Mouse (Mus musculus): ENCODE results near the gene Sun5.
"Not testable (repeated sequence)": the region's sequence is repeated elsewhere in the genome, so short reads cannot be mapped to it uniquely, and the experiment has no call there.

Gene Sun5

GRCm38 (mm10) chr2:153870984-153871383 lies at the start of gene Sun5:
TSS of gene Sun5 (minus strand) at chr2:153871084.
- no peak for ATAC-seq (ENCODE audit: insufficient number of reproducible peaks, low FRiP score, low TSS enrichment)

- no peak for ATAC-seq (ENCODE audit: insufficient number of reproducible peaks, low FRiP score, low TSS enrichment)
Observed at GRCm38 (mm10) chr2:153917930-153918329, 47.0 kb upstream of the Sun5 start, which contains the start of gene Bpifb3. TSS of gene Bpifb3 (plus strand) at chr2:153918230.

GRCm38 (mm10) chr2:153914151-153914550 lies 43.3 kb upstream of the Sun5 start:
- ATAC-seq (ENCODE audit: insufficient number of reproducible peaks, low FRiP score, low TSS enrichment): no peak

DNA sequence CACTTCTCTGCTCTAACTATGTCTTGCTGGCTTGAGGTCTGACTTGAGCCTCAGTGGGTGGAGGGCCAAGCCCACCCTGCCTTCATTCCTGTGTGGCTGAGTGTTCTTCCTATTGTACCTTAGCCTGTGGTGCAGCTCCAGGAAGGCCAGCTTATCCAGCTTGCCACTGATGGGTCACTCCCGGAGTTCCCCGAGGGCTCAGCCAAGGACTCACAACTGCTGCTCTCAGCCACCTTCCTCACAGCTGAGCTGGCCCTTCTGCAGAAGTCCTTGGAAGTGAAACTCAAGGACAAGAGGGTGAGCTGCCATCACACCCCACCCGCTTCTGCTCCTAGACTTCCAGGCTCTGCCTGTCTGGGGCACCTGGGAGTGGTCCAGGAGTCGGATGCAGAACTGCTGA lies 35.7 kb upstream of the Sun5 start:
- no peak for ATAC-seq (ENCODE audit: insufficient number of reproducible peaks, low FRiP score, low TSS enrichment)

GRCm38 (mm10) chr2:153902726-153903125 lies 31.8 kb upstream of the Sun5 start:
- peak; percentile 60 for ATAC-seq (ENCODE audit: insufficient number of reproducible peaks, low FRiP score, low TSS enrichment)

DNA sequence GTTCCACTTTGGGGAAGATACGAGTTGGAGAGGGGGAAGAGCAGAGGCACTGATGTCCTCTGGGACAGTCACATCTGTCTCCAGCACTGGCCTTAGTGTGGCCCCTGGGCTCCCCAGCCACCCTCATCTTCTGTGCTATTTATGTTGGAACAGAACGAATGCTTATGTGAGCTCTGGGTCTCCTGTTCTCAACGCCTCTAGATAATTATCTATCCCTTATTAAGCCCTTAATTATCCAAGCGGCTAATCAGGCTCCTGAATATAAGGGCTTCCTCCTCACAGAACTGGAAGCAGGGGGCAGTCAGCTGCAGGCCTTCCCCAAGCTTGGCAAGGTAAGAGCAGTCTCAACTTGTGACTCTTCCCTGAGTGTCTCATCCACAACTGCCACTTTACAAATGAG lies 29.2 kb upstream of the Sun5 start, which contains the start of gene Bpifb6:
Bpifb6 (plus strand) TSS at position 301 of the 400 bp plus-strand sequence.
- no peak for ATAC-seq (ENCODE audit: insufficient number of reproducible peaks, low FRiP score, low TSS enrichment)

DNA sequence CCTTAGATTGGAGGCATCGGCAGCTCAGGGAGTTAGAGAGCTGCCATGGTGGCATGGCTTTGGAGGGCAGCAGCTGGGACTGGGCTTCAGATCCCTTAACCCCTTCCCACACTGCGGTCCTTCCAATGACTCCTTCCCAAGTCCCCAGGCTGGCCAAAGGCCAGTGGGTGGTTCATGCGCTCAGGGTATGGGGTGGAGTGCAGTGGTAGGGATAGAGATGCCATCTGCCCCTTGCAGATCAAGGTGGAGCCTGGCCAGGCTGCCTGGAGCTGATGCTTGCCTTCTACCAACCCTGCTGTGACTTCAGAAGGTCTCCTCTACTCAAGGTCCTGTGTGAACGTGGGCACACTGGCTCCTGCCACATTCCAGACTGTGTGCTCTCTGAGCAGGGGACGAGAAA lies 28.2 kb upstream of the Sun5 start:
- ATAC-seq (ENCODE audit: insufficient number of reproducible peaks, low FRiP score, low TSS enrichment): peak; percentile 31; the same call in 1 of the 2 replicates

DNA sequence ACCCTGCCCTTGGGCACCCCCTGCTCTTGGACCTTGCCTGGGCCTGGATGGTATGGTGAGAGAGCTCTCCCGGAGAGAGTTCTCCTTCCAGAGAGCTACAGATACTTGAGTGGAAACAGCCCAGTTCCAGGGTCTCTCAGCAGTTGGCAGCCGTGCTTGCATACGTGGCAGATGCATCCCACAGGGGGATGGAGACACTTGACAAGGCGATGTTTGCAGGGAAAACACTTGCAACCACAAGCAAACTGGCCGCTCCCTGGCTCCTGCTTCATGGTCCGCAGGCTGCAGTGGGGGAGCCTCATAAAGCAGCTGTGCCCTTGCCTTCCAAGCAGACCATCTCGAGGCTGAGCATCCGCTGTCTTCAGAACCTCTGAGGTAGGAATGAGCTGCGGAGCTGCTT lies 3.9 kb upstream of the Sun5 start, which contains the start of gene Bpifb2:
Bpifb2 (plus strand) TSS at position 301 of the 400 bp plus-strand sequence.
- ATAC-seq (ENCODE audit: insufficient number of reproducible peaks, low FRiP score, low TSS enrichment): no peak

DNA sequence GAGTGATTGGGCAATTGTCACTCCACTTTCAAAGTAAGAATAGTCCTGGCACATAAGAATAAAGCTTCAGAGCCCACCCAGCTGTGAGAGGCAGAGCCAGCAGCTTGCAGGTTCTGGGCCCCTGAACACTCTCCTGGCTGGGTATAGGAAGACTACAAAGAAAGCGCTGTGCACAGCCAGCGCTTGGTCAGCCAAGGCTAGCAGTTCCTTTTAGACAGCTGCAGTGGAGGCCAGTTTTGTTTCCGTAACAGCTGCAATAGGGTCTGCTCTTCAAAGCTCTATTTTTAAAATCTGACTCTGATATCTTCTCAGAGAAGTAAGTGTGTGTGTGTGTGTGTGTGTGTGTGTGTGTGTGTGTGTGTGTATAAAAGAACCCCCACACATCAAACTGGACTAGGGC lies 8.9 kb downstream of the Sun5 start:
- ATAC-seq (ENCODE audit: insufficient number of reproducible peaks, low FRiP score, low TSS enrichment): no peak

DNA sequence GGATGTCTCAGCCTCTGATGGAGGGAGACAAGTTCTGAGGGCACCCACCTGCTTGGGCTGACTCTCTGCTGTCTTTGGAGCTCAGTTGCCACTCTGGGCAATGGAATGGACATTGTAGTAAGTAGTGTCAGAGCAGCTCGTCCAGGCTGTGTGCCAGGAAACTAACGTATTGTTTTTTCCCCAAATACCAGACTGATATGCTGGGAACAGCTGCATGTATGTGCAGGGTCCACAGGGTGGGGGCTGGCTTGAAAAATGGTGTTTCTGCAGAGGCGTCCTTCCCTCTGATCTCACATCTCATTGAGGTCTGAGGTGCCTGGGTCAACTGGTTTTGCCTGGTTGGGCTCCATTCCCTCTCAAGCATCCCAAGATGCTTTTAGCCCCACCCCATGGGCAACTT lies 10.2 kb downstream of the Sun5 start:
- no peak for ATAC-seq (ENCODE audit: insufficient number of reproducible peaks, low FRiP score, low TSS enrichment)

DNA sequence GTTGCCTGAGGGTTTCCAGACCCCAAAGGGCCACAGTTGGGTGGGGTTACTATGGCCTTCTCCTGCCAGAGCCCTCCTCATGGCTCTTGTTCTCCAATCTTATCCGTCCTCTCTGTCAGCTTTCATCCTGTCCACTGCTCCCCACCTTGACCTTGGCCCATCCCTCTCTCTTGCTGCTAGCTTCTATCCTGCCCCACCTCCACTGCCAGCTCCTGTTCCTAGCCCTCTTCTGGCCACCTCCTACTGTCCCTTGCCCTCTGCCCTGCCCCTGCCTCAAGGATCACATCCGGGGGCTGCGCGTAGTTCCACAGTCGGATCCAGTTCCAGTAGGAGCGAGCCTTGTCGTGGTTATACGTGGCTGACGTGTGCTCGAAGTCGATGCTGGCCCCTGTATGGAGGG lies 10.6 kb downstream of the Sun5 start:
- ATAC-seq (ENCODE audit: insufficient number of reproducible peaks, low FRiP score, low TSS enrichment): no peak

DNA sequence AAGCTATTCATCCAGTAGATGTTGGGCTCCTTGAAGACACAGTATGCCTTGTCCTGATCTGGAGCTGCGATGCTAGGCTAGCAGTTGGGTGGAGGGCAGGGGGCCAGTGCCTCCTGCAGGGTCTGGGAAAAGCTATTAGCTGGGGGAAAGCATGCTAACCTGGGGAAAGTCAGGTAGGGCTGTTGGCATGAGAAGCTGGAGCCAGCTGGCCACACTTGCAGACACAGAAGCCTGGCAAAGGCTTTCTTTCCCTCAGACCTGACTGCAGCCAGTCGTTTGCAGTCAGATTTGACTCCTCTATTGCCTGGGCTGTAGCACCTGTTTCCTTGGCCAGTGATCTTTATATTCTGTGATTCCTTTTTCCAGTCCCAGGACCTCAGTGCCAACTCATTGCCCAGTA lies 11.3 kb downstream of the Sun5 start:
- ATAC-seq (ENCODE audit: insufficient number of reproducible peaks, low FRiP score, low TSS enrichment): peak; percentile 74

DNA sequence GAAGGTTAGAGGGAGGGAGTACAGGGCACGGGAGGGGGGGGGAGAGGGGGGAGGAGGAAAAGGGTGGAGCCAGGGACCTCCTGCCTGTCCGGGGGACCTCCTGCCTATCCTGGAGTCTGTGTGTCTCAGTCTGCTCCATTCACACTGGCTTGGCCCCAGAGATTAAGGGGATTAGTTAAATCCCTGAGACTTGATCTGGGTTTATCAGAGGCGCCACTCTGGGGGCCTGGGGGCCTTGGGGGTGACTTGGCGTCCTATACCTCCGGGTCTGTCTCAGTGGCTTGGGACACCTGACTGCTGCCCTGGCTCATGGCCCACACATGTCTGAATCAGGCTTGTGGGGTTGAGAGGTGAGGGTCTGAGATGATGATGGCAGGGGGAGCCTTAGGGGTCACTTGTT lies 17.3 kb downstream of the Sun5 start:
- ATAC-seq (ENCODE audit: insufficient number of reproducible peaks, low FRiP score, low TSS enrichment): no peak

- ATAC-seq (ENCODE audit: insufficient number of reproducible peaks, low FRiP score, low TSS enrichment): peak; percentile 45
Observed at GRCm38 (mm10) chr2:153851030-153851360, 19.9 kb downstream of the Sun5 start.

DNA sequence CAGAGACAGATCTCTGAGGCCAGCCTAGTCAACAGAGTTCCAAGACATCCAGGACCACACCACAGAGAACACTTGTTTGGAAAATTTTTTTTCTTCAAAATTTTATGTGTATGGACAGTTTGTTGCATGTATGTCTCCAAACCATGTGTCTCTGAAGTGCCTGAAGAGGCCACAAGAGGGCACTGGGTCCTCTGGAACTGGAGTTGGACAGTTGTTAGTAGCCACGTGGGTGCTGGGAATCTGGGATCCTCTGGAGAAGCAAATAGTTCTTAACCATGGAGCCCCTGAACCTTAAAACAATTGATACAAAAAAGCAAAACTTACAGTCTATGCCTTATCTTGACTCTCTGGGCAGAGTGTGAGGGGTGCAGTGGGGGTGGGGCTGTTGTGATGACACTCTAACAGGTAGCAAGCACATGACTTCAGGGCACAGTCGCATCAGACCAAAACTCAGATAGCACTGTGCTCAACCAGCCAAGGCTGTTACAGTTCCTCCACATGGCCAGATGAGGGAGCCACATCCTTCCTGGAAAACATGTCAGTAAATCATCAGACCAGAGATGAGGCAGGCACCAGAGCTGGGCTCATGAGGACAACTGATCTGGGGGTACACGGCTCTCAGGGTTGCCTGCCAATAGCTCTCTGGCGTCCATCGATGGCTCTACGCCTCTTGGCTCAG lies 20.4 kb downstream of the Sun5 start:
- ATAC-seq (ENCODE audit: insufficient number of reproducible peaks, low FRiP score, low TSS enrichment): peak; percentile 36

DNA sequence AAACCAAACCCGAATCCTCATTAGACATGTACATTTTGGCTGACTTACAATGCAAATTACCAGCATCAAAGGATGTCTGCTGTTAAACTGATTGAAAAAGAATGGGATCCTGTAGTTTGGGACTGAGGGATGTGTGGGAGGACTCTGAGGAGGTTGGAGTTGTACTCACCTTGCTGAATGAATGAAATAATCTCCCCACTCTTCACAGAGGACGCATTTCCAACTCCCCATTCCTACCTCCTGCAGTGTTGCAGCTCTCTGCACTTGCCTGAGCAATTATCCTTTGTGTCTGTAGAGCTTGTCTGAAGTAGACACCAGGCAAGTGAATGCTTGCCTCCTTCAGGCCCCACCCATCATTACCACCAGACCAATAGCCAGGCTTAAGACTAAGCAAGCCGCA lies 22.5 kb downstream of the Sun5 start:
- ATAC-seq (ENCODE audit: insufficient number of reproducible peaks, low FRiP score, low TSS enrichment): no peak

- ATAC-seq (ENCODE audit: insufficient number of reproducible peaks, low FRiP score, low TSS enrichment): no peak
Observed at GRCm38 (mm10) chr2:153842854-153843253, 28.0 kb downstream of the Sun5 start.

GRCm38 (mm10) chr2:153833291-153833690 lies 37.6 kb downstream of the Sun5 start:
- ATAC-seq (ENCODE audit: insufficient number of reproducible peaks, low FRiP score, low TSS enrichment): no peak

GRCm38 (mm10) chr2:153828704-153829103 lies 42.2 kb downstream of the Sun5 start:
- no peak for ATAC-seq (ENCODE audit: insufficient number of reproducible peaks, low FRiP score, low TSS enrichment)

DNA sequence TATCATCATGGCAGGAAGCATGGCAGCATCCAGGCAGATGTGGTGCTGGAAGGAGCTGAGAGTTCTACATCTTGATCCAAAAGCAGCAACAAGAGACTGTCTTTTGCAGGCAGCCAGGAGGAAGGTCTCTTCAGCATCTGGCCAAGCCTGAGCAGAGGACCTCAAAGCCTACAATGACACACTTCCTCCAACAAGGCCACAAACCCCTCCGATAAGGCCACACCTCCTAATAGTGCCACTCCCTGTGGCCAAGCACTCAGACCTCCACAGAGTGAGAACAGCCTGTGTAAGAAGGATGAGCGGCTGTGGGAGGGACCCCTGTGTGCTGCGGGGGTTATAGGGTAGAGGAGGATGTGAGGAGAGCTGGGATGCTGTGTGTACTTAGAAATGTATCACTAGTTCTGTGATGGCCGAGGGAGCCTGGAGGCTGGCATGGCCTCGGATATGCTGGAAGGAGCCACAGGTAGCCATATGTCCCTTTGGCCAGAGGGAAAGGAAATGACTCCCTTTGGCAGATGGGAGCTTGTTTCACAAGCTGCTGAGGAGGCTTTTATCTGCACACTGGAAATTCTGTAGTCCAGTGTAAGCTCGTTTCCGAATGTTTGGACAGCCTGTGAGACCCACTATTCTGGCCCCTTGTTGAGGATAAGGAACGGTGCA lies 43.6 kb downstream of the Sun5 start:
- peak; percentile 98 for ATAC-seq (ENCODE audit: insufficient number of reproducible peaks, low FRiP score, low TSS enrichment)

GRCm38 (mm10) chr2:153825900-153826299 lies 45.0 kb downstream of the Sun5 start:
- not testable (repeated sequence) for ATAC-seq (ENCODE audit: insufficient number of reproducible peaks, low FRiP score, low TSS enrichment)

DNA sequence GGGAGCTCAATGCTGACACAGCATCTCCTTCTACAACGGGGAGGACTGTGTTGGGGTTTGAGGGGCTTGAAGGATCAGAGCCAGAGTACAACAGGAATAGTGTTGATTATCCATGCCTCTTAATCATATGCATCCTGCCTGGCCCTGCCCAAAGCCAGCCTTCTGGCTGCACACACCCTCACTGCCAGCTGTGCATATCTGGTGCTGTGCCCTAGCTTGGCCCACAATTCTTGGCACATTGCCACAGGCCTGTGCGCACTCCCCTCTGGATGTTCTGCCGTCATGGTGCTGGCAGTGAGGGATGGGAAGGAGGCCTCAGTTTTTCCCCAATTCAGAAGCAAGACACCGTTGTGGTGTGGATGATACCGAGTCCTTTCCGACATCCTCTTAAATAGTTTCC lies 46.3 kb downstream of the Sun5 start:
- ATAC-seq (ENCODE audit: insufficient number of reproducible peaks, low FRiP score, low TSS enrichment): no peak
